Mouse (Mus musculus): Measurements from ENCODE around the gene Supt6. TPM values are rescaled to one million over a fixed set of nuclear protein-coding genes. Genes with fewer than 3 reads are reported as not detected.

Gene Supt6
- total and polyA plus RNA-seq, 3 experiments: 30.4 to 99.9 (median 65.5) TPM

DNA sequence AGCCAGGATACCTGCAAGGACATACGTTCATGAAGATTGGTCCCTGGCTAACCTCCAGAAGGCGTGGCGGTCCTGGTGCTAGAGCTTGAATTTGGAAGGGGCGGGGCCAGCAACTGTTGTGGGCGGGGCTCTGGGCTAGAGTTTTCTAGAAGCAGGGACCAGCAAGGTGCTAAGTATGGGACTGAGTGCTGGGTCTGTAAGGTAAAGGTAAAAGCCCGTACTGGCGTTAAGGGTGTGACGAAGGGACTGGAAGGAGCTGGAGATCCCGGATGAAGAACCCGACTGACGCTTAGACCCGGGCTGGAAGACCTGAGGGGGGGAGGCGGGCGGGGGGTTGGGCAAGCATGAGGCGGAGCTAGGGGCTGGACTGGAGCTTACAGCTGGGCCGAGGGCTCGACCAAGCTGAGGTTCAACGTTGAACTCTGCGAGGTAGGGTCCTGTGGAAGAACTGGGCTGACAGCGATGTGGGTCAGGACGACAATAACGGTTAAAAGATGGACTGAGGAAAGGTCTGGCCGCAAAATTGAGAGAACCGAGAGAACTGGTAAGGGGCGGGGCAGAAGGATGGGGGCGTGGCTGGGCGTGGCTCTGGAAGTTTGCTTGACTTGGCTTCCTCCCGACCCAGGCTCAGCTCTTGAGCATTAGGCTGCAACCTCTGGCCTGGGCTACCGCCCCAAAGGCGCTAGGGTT lies 51.2 kb downstream of the Supt6 start:
- DNase-seq (ENCODE audit: extremely low read depth): no peak
- Histone ChIP-seq H3K4me3 (replicated peaks in 1 of 3; ENCODE audit: low read depth in 2 of 3, low read length in 2 of 3, poor library complexity in 1 of 3) (peak overlapping the region in 1 of 3 experiments; percentile 17), H3K4me2 (ENCODE audit: insufficient read depth, low read depth, poor library complexity, severe bottlenecking) (peak overlapping the region; percentile 10; the same call in 1 of the 2 replicates), H3K9ac (ENCODE audit: insufficient read depth, low read depth) (no peak overlapping the region), H3K79me2 (replicated peaks; ENCODE audit: control insufficient read depth, extremely low read depth, insufficient read depth, poor library complexity, severe bottlenecking) (no peaks in the 10 kb centered on the region), H3K4me1 (ENCODE audit: control insufficient read depth in 1 of 2, insufficient read depth in 2 of 2) (0 out of 4 replicates have a peak, but pooled peaks cover 0 to 2% of the 10 kb centered on the region in 2 experiments), H3K27ac (ENCODE audit: insufficient read depth, low read depth) (no peak overlapping the region), H3K9me3 (replicated peaks; ENCODE audit: low read length) (peaks cover 14% of the 10 kb centered on the region), H3K27me3 (replicated peaks) (peaks cover 19% of the 10 kb centered on the region), H3K36me3 (replicated peaks in 1 of 2; ENCODE audit: control insufficient read depth in 1 of 2, insufficient read depth in 1 of 2, low read length in 1 of 2) (no peaks in the 10 kb centered on the region)
- TF ChIP-seq CHD2 (IDR thresholded peaks at IDR 0.05; ENCODE audit: low read length) (peak; percentile 61), JUN (IDR thresholded peaks at IDR 0.05; ENCODE audit: insufficient read depth, low read depth, low read length) (no peak), MAX (IDR thresholded peaks at IDR 0.05; ENCODE audit: low read length) (no peak)
- in situ Hi-C loops (cut with MboI; ENCODE audit: low pct_ligation_motif_present, low pct_unique_long_range_greater_than_20kb, low sequenced_read_pairs): no loop called here
- dilution Hi-C loops (cut with MboI; ENCODE audit: extremely low pct_ligation_motif_present, extremely low pct_unique_long_range_greater_than_20kb, low sequenced_read_pairs): no loop called here

DNA sequence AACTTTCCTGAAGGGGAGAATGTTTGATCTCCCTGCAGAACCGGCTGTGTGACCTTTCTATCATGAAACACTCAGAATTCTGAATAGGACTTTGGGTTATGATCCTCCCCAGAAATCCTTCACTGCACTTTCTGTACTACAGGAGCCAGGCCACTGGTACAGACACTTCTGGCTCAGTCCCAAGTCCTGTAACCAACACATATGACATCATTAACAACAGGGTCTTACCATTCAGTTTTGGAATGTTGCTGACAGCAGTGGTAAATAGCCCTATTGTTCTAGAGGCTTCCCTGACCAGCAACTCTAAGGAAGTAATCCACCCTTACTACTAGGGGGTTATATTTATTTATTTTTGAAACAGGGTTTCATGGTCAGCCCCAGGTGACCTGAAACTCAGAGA lies 52.7 kb downstream of the Supt6 start, which contains the start of gene Proca1:
Gene Proca1, plus strand, starts transcription at position 280 of the 400 bp plus-strand sequence.
- no peak for DNase-seq (ENCODE audit: extremely low read depth)
- no peaks in the 10 kb centered on the region for H3K79me2 ChIP-seq (replicated peaks; ENCODE audit: control insufficient read depth, extremely low read depth, insufficient read depth, poor library complexity, severe bottlenecking)
- H3K4me2 ChIP-seq (ENCODE audit: insufficient read depth, low read depth, poor library complexity, severe bottlenecking): no peak within 1 kb of the TSS
- H3K36me3 ChIP-seq (replicated peaks in 1 of 2; ENCODE audit: control insufficient read depth in 1 of 2, insufficient read depth in 1 of 2, low read length in 1 of 2): no peaks in the 10 kb centered on the region
- in situ Hi-C loops (cut with MboI; ENCODE audit: low pct_ligation_motif_present, low pct_unique_long_range_greater_than_20kb, low sequenced_read_pairs): no loop called here
- TF ChIP-seq TCF12 (IDR thresholded peaks at IDR 0.05; ENCODE audit: low read depth, low read length) (no peak), MXI1 (IDR thresholded peaks at IDR 0.05; ENCODE audit: low read depth, low read length) (no peak), CHD1 (IDR thresholded peaks at IDR 0.05; ENCODE audit: low read depth, low read length) (no peak), MEF2A (IDR thresholded peaks at IDR 0.05; ENCODE audit: borderline replicate concordance, low read depth, low read length) (no peak)
- H3K9ac ChIP-seq (ENCODE audit: insufficient read depth, low read depth): no peak within 1 kb of the TSS
- H3K9me3 ChIP-seq (replicated peaks; ENCODE audit: low read length): peaks cover 19% of the 10 kb centered on the region
- no peak within 1 kb of the TSS for H3K4me3 ChIP-seq (replicated peaks in 1 of 3; ENCODE audit: low read depth in 2 of 3, low read length in 2 of 3, poor library complexity in 1 of 3)
- H3K27ac ChIP-seq (ENCODE audit: insufficient read depth, low read depth): no peak within 1 kb of the TSS
- dilution Hi-C loops (cut with MboI; ENCODE audit: extremely low pct_ligation_motif_present, extremely low pct_unique_long_range_greater_than_20kb, low sequenced_read_pairs): no loop called here
- H3K27me3 ChIP-seq (replicated peaks): peaks cover 19% of the 10 kb centered on the region
- H3K4me1 ChIP-seq (ENCODE audit: control insufficient read depth in 1 of 2, insufficient read depth in 2 of 2): 0 out of 4 replicates have a peak, but pooled peaks cover 0 to 2% of the 10 kb centered on the region in 2 experiments

DNA sequence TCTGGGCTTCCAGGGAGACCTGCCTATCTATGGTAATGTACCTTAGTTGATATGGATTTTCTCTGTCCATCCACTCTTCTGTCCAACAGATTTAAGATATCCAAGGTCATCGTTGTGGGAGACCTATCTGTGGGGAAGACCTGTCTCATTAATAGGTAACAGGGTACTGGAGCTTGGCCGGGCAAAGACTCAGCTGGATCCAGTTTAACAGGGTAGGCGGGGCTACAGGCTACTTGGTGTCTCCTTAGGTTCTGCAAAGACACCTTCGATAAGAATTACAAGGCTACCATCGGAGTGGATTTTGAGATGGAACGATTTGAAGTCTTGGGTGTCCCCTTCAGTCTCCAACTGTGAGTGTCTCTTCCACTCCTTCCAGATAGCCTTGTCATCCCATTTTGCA lies 55.7 kb downstream of the Supt6 start:
- peaks cover 19% of the 10 kb centered on the region for H3K27me3 ChIP-seq (replicated peaks)
- in situ Hi-C loops (cut with MboI; ENCODE audit: low pct_ligation_motif_present, low pct_unique_long_range_greater_than_20kb, low sequenced_read_pairs): no loop called here
- dilution Hi-C loops (cut with MboI; ENCODE audit: extremely low pct_ligation_motif_present, extremely low pct_unique_long_range_greater_than_20kb, low sequenced_read_pairs): no loop called here

More for the DNA sequence above, 55.7 kb downstream of the Supt6 start:
- no peak overlapping the region for H3K4me2 ChIP-seq (ENCODE audit: insufficient read depth, low read depth, poor library complexity, severe bottlenecking)
- no peak overlapping the region for H3K4me3 ChIP-seq (replicated peaks in 1 of 3; ENCODE audit: low read depth in 2 of 3, low read length in 2 of 3, poor library complexity in 1 of 3)
- H3K36me3 ChIP-seq (replicated peaks in 1 of 2; ENCODE audit: control insufficient read depth in 1 of 2, insufficient read depth in 1 of 2, low read length in 1 of 2): no peaks in the 10 kb centered on the region
- H3K9me3 ChIP-seq (replicated peaks; ENCODE audit: low read length): peaks cover 18% of the 10 kb centered on the region
- 0 out of 4 replicates have a peak, but pooled peaks cover 0 to 2% of the 10 kb centered on the region in 2 experiments for H3K4me1 ChIP-seq (ENCODE audit: control insufficient read depth in 1 of 2, insufficient read depth in 2 of 2)
- no peak for TF ChIP-seq POLR2AphosphoS2 (IDR thresholded peaks at IDR 0.05; ENCODE audit: low read depth, low read length)
- H3K9ac ChIP-seq (ENCODE audit: insufficient read depth, low read depth): no peak overlapping the region
- DNase-seq (ENCODE audit: extremely low read depth): no peak
- H3K27ac ChIP-seq (ENCODE audit: insufficient read depth, low read depth): no peak overlapping the region
- H3K79me2 ChIP-seq (replicated peaks; ENCODE audit: control insufficient read depth, extremely low read depth, insufficient read depth, poor library complexity, severe bottlenecking): no peaks in the 10 kb centered on the region

All from CH12.LX (cell line).